Mouse (Mus musculus) heart, adult 2 months (tissue): ENCODE measurements around the gene Cnot1. TPM values are rescaled to one million over a fixed set of nuclear protein-coding genes. Genes with fewer than 3 reads are reported as not detected.

Source experiments
- DNase-seq, 2 experiments: peaks; one replicate each; pipeline ENCODE4 v3.0.0; 2021
- H3K27ac ChIP-seq: fragments of 200-600 bp; 2 replicates; pipeline ENCODE4 v1.8.1; 2022
- H3K27me3 ChIP-seq: fragments of 200-500 bp; 2 replicates; pipeline ENCODE4 v1.6.1; 2012; ENCODE audit warnings: mild to moderate bottlenecking, low read length, inconsistent platforms, mixed read lengths; ENCODE audit not compliant: control insufficient read depth, insufficient read depth
- H3K36me3 ChIP-seq: fragments of 200-500 bp; 2 replicates; pipeline ENCODE4 v1.6.1; 2012; ENCODE audit warnings: low read length, inconsistent platforms; ENCODE audit not compliant: control insufficient read depth, insufficient read depth
- H3K4me1 ChIP-seq: fragments of 200-500 bp; 2 replicates; pipeline ENCODE4 v1.6.1; 2011; ENCODE audit warnings: low read length; ENCODE audit not compliant: control insufficient read depth, insufficient read depth
- H3K4me3 ChIP-seq: fragments of 200-600 bp; 2 replicates; pipeline ENCODE4 v1.8.1; 2022
- H3K79me2 ChIP-seq: fragments of 200-500 bp; replicated peaks from 2 replicates; pipeline ENCODE4 v1.6.1; 2012; ENCODE audit warnings: mild to moderate bottlenecking, inconsistent platforms, low read length, moderate library complexity, mixed read lengths; ENCODE audit not compliant: control insufficient read depth, insufficient read depth
- H3K9ac ChIP-seq: fragments of 200-500 bp; 2 replicates; pipeline ENCODE4 v1.6.1; 2012; ENCODE audit warnings: low read depth, mild to moderate bottlenecking, control low read depth, inconsistent platforms, low read length, mixed read lengths
- CTCF ChIP-seq: fragments of 200-600 bp; IDR thresholded peaks from 2 replicates; pipeline ENCODE4 v1.8.1; 2022; ENCODE audit warnings: antibody characterized with exemption, mild to moderate bottlenecking, moderate library complexity
- EP300 ChIP-seq: fragments of 200-500 bp; IDR thresholded peaks from 2 replicates; pipeline ENCODE4 v1.6.1; 2011; ENCODE audit warnings: low read depth, low read length, control low read depth; ENCODE audit not compliant: insufficient read depth
- POLR2A ChIP-seq: fragments of 200-500 bp; IDR thresholded peaks from 2 replicates; pipeline ENCODE4 v1.6.1; 2011; ENCODE audit warnings: mild to moderate bottlenecking, low read depth, low read length, control low read depth; ENCODE audit not compliant: insufficient read depth
- WGBS: fragments of 180-500 bp; shearing (Covaris S2); methylation state at CpG from one replicate; pipeline ENCODE4 v1.1.7; 2018; 5-methylcytosine and 5-hydroxymethylcytosine counted together
- intact Hi-C: fragments of 180-260 bp; cut with DNase I; formaldehyde crosslinking; loops from one replicate; pipeline ENCODE4 v1.15.1; 2025
- long read RNA-seq: library from polyadenylated mRNA; stranded (forward); transcript quantifications from one replicate; pipeline ENCODE4 v2.0.0, GENCODE M21; 2021
- polyA plus RNA-seq: library from polyadenylated mRNA; depleted of rRNA; stranded (reverse); fragments of >200 nt; gene quantifications from 2 replicates; pipeline ENCODE4 v1.2.3, GENCODE M21; 2012; rRNA removed
- total RNA-seq, 2 experiments: library from RNA; stranded (reverse); gene quantifications; 2 replicates each; pipeline ENCODE4 v1.2.3; 2021

Gene Cnot1
- total RNA-seq (100 to 1,000 TPM; 107 to 116 TPM), polyA plus RNA-seq (51.0 and 86.7 TPM in 2 replicates)
- long read RNA-seq, full-length matches to known transcripts, result 3 of 19 reads
- long read RNA-seq, partial matches to known transcripts, result 7 of 19 reads
- long read RNA-seq, other reads (novel, unspliced or antisense), result 9 of 19 reads

DNA sequence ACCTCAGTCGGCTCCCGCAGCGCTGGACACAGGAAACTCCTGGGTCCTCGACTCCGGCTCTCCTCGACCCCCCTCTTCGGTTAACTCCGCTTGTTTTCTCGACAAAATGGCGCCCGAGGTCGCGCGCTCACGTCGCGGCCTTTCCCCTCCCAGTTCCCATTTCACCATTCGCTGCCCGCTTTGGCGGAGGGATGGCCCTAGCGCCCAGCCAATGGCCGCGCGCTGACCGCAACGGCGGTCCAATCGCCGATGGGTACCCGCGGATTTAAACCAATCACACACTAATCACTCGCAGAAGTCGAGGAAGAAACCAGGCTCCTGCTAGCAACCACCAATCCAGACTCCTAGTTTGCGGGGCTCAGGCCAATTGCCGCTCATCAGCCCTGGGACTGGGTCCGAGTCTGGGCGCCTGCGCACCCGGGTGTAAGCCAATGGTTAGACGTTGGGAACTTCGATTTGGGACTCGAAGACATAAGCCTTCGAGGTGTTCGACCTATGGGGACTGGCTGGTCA is at the start of gene Cnot1:
TSS of gene Cnot1 (minus strand) at position 134 of the 513 bp plus-strand sequence.
- peak; percentile 94 to 98 for DNase-seq
- under 1% methylated on average over 44 of the region's 44 CpGs for WGBS
- H3K36me3 ChIP-seq, result peaks cover 9% of the 10 kb centered on the region
- H3K9ac ChIP-seq, result peak within 1 kb of the TSS; percentile 93
- H3K79me2 ChIP-seq, result peaks cover 9% of the 10 kb centered on the region; the same call in 1 of the 2 replicates
- H3K27me3 ChIP-seq, result no peaks in the 10 kb centered on the region
- H3K27ac ChIP-seq, result peak within 1 kb of the TSS; percentile 89
- peak within 1 kb of the TSS; percentile 71 for H3K4me3 ChIP-seq
- intact Hi-C loops, result loop anchor here (10.0 kb wide), 1 partner anchor 173 kb away; the partner anchor contains the start of gene Gins3
- TF ChIP-seq CTCF (no peak), POLR2A (peak; percentile 70)
- H3K4me1 ChIP-seq, result peaks cover 5% of the 10 kb centered on the region

DNA sequence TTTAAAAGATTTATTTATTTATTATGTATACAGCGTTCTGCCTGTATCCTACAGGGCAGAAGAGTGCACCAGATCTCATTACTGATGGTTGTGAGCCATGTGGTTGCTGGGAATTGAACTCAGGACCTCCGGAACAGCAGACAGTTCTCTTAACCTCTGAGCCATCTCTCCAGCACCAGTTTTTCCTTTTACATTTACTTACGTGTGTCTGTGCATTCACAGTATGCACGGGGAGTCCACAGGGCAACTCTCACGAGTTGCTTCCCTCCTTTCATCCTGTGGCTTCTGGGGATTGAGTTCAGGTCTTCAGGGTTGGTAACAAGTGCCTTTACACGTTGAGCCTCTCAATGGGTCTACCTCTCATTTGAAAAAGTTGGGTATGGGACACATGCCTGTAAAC is 46.9 kb upstream of the Cnot1 start:
- peaks cover 5% of the 10 kb centered on the region; the same call in 1 of the 2 replicates for H3K4me1 ChIP-seq
- H3K4me3 ChIP-seq, result no peak overlapping the region
- H3K79me2 ChIP-seq, result no peaks in the 10 kb centered on the region; the same call in 1 of the 2 replicates
- WGBS, result 88% methylated on average over 6 of the region's 6 CpGs
- DNase-seq, result no peak
- no peaks in the 10 kb centered on the region for H3K27me3 ChIP-seq
- intact Hi-C loops, result loop anchor here (5.0 kb wide), 1 partner anchor 63 kb away; no protein-coding TSS in a partner anchor
- H3K36me3 ChIP-seq, result no peaks in the 10 kb centered on the region
- peak overlapping the region; percentile 62 for H3K27ac ChIP-seq
- TF ChIP-seq POLR2A (no peak), EP300 (no peak), CTCF (no peak)
- H3K9ac ChIP-seq, result no peak overlapping the region

DNA sequence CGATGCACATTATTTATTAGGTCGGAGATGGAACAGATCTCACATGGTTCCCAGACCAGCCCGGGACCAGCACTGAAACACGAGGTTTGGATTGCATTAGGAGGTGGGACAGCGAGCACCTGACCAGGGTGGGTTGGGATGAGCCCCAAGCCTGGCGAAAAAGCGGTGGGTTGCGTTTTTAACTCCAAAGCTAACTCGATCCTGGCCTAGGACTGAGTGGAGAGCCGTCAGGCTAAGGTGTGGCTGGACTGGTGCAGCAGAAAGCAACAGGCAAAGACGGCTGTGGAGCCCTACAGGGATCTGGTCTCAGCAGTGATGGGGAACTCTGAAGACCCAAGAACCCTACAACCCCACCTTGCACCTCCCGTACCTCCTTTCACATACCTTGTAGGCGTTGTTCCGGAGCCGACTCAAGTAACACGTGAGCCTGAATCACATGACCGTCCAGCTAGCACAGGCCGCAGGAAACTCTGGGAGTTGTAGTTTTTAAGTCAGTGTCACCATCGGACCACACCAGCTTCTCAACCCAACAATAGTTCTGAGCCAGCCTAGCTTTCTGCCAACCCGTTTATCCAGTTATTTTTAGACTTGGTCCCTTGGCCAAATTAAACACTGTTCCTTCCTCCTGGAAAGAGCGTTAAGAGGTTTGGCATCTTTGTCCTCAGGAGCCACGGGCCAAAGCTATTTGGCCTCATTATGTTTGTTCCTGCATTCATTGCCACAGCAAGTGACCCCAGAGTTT is 46.0 kb upstream of the Cnot1 start, which contains the start of gene Slc38a7:
TSS of gene Slc38a7 (minus strand) at position 438 of the 742 bp plus-strand sequence.
- TF ChIP-seq CTCF (no peak), EP300 (peak; percentile 68; the same call in 1 of the 2 replicates), POLR2A (peak; percentile 70)
- H3K79me2 ChIP-seq, result no peaks in the 10 kb centered on the region; the same call in 1 of the 2 replicates
- H3K4me1 ChIP-seq, result peaks cover 5% of the 10 kb centered on the region; the same call in 1 of the 2 replicates
- no peaks in the 10 kb centered on the region for H3K36me3 ChIP-seq
- peak within 1 kb of the TSS; percentile 73 for H3K27ac ChIP-seq
- intact Hi-C loops, result loop anchor here (2.0 to 5.0 kb wide), 3 partner anchors 36 to 64 kb away; partner anchors contain the start of gene Got2
- peak within 1 kb of the TSS; percentile 57 for H3K4me3 ChIP-seq
- peak; percentile 70 to 86 for DNase-seq
- peak within 1 kb of the TSS; percentile 67 for H3K9ac ChIP-seq
- H3K27me3 ChIP-seq, result no peaks in the 10 kb centered on the region
- 6% methylated on average over 22 of the region's 22 CpGs for WGBS

DNA sequence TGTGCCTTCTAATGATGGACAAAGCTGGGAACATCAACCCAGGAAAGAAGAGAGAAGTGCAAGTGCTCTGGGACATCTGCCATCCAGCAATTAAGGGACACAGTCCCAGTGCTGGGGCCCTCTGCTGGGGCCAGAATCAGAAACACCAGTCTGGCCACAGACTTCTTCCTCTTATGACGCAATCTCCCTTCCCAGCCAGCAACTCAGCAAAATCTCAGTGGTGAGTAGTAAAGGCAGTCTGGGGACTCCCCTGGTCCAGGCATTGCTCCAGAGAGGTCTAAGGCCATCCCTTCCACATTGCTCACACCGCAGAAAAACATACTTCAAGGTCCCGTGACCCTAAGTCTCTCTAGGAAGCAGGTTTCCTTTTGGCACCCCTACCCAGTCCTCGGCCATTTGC is 45.0 kb upstream of the Cnot1 start:
- 28% methylated on average over 4 of the region's 4 CpGs for whole genome bisulfite sequencing
- Histone ChIP-seq H3K27me3 (no peaks in the 10 kb centered on the region), H3K36me3 (no peaks in the 10 kb centered on the region), H3K9ac (no peak overlapping the region), H3K4me1 (peaks cover 5% of the 10 kb centered on the region; the same call in 1 of the 2 replicates), H3K27ac (peak overlapping the region; percentile 73), H3K79me2 (no peaks in the 10 kb centered on the region; the same call in 1 of the 2 replicates), H3K4me3 (peak overlapping the region; percentile 57)
- TF ChIP-seq CTCF (peak; percentile 33), EP300 (no peak)
- DNase-seq, result peak; percentile 46 to 70
- intact Hi-C loops, result loop anchor here (2.0 to 5.0 kb wide), 3 partner anchors 37 to 65 kb away; partner anchors contain the start of gene Got2

DNA sequence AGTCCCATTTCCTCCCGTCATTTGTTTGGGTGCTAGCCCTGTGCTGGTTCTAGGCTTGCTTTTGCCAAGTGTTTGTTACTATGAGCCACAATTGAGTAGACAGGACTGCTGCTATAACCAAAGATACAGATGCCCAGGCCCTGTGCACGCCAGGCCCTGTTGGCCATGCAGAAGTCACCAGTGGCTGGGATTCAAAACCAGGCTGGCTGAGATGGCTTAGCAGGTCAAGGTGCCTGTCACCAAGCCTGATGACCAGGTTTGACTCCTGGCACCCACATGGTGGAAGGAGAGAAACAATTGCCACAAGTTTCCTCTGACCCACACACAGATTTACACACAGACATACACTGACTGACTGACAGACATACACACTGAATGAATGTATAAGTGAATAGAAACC is 43.1 kb upstream of the Cnot1 start:
- Histone ChIP-seq H3K27me3 (no peaks in the 10 kb centered on the region), H3K9ac (no peak overlapping the region), H3K36me3 (no peaks in the 10 kb centered on the region), H3K27ac (no peak overlapping the region), H3K4me1 (peaks cover 5% of the 10 kb centered on the region; the same call in 1 of the 2 replicates), H3K79me2 (no peaks in the 10 kb centered on the region; the same call in 1 of the 2 replicates), H3K4me3 (no peak overlapping the region)
- WGBS, result 90% methylated on average over 2 of the region's 2 CpGs
- intact Hi-C loops, result loop anchor here (5.0 kb wide), 1 partner anchor 67 kb away; no protein-coding TSS in a partner anchor
- DNase-seq, result no peak
- TF ChIP-seq CTCF (no peak), EP300 (no peak), POLR2A (no peak)
